Mouse (Mus musculus) spleen, adult 2 months (tissue): ENCODE measurements around the gene Oaf. TPM values are rescaled to one million over a fixed set of nuclear protein-coding genes. Genes with fewer than 3 reads are reported as not detected.

ENCODE experiments used
- DNase-seq, 2 experiments: peaks; one replicate each; pipeline versions ENCODE4 v3.0.0 to v3.0.0-alpha.2; 2012 to 2021; ENCODE audit warnings: low spot score in 2 of 2, low read depth in 1 of 2
- H3K27ac ChIP-seq: fragments of 200-500 bp; 2 replicates; pipeline ENCODE4 v1.5.1; 2012; ENCODE audit warnings: low read length, inconsistent platforms; ENCODE audit not compliant: insufficient read depth
- H3K27me3 ChIP-seq: fragments of 200-500 bp; 2 replicates; pipeline ENCODE4 v1.6.1; 2012; ENCODE audit warnings: mild to moderate bottlenecking, moderate library complexity, low read length, inconsistent platforms; ENCODE audit not compliant: control insufficient read depth, insufficient read depth
- H3K36me3 ChIP-seq: fragments of 200-500 bp; 2 replicates; pipeline ENCODE4 v1.6.1; 2012; ENCODE audit warnings: mild to moderate bottlenecking, low read length, inconsistent platforms; ENCODE audit not compliant: control insufficient read depth, insufficient read depth
- H3K4me1 ChIP-seq: fragments of 200-500 bp; 2 replicates; pipeline ENCODE4 v1.6.1; 2011; ENCODE audit warnings: inconsistent platforms; ENCODE audit not compliant: control insufficient read depth, insufficient read depth, insufficient read length
- H3K4me3 ChIP-seq: fragments of 200-500 bp; 2 replicates; pipeline ENCODE4 v1.5.1; 2011; ENCODE audit warnings: mild to moderate bottlenecking, inconsistent platforms; ENCODE audit not compliant: insufficient read depth, insufficient read length; ENCODE audit errors: extremely low read depth
- CTCF ChIP-seq: fragments of 200-500 bp; IDR thresholded peaks from 2 replicates; pipeline ENCODE4 v1.5.1; 2011; ENCODE audit warnings: mild to moderate bottlenecking, inconsistent platforms; ENCODE audit not compliant: insufficient read depth, insufficient read length, insufficient replicate concordance; ENCODE audit errors: extremely low read depth
- POLR2A ChIP-seq: fragments of 200-500 bp; IDR thresholded peaks from 2 replicates; pipeline ENCODE4 v1.6.1; 2011; ENCODE audit warnings: low read depth, low read length, inconsistent platforms
- WGBS: fragments of 180-500 bp; shearing (Covaris S2); methylation state at CpG from one replicate; pipeline ENCODE4 v1.1.7; 2018; 5-methylcytosine and 5-hydroxymethylcytosine counted together
- polyA plus RNA-seq: library from polyadenylated mRNA; depleted of rRNA; stranded (reverse); fragments of >200 nt; gene quantifications from 2 replicates; pipeline ENCODE4 v1.2.3, GENCODE M21; 2012; rRNA removed

Gene Oaf
- polyA plus RNA-seq, 1 experiment = 8.5 TPM

- WGBS = 74% methylated on average over 12 of the region's 12 CpGs
- no peak overlapping the region for H3K4me3 ChIP-seq
- DNase-seq = no peak
- no peak for TF ChIP-seq CTCF
- TF ChIP-seq POLR2A = no peak
- no peaks in the 10 kb centered on the region for H3K4me1 ChIP-seq
- no peaks in the 10 kb centered on the region for H3K27me3 ChIP-seq
- no peaks in the 10 kb centered on the region for H3K36me3 ChIP-seq
- no peak overlapping the region for H3K27ac ChIP-seq
Measured at GRCm38 (mm10) chr9:43188309-43189020, 51.2 kb downstream of the Oaf start.

- TF ChIP-seq CTCF = no peak
- TF ChIP-seq POLR2A = no peak
- Histone ChIP-seq H3K27ac (no peak overlapping the region), H3K27me3 (no peaks in the 10 kb centered on the region), H3K36me3 (no peaks in the 10 kb centered on the region), H3K4me3 (no peak overlapping the region), H3K4me1 (no peaks in the 10 kb centered on the region)
- no peak for DNase-seq
- 76% methylated on average over 5 of the region's 5 CpGs for WGBS
Measured at GRCm38 (mm10) chr9:43179614-43180013, 60.1 kb downstream of the Oaf start.

GRCm38 (mm10) chr9:43178172-43178571, 61.5 kb downstream of the Oaf start:
- Histone ChIP-seq H3K36me3 (no peaks in the 10 kb centered on the region), H3K27me3 (no peaks in the 10 kb centered on the region), H3K27ac (no peak overlapping the region), H3K4me3 (no peak overlapping the region), H3K4me1 (no peaks in the 10 kb centered on the region)
- TF ChIP-seq CTCF (no peak), POLR2A (no peak)
- DNase-seq = no peak
- 69% methylated on average over 7 of the region's 7 CpGs for WGBS

Other genes starting within 250 kb of the Oaf start
- 7.1 and 9.0 TPM in 2 replicates for gene Arhgef12, start 132.7 kb downstream of the Oaf start, polyA plus RNA-seq
- 0.55 and 0.60 TPM in 2 replicates for gene Tmem136, start 123.3 kb downstream of the Oaf start, polyA plus RNA-seq
- not detected in 2 replicates for gene Pou2f3, start 29.5 kb downstream of the Oaf start, polyA plus RNA-seq
- 0.06 TPM in 1 of 2 replicates, not detected in the other for gene Trim29, start 70.9 kb upstream of the Oaf start, polyA plus RNA-seq